Mouse (Mus musculus): ENCODE results near the gene Zfand3. TPM values are rescaled to one million over a fixed set of nuclear protein-coding genes. Genes with fewer than 3 reads are reported as not detected.

Zfand3 gene
- 55.5 and 63.5 TPM in 2 replicates for polyA plus RNA-seq (2015; fragmentation: Nextera tagmentation; extraction: Ambion mirVana)

GRCm38 (mm10) chr17:30004203-30005102 is at the start of gene Zfand3:
Zfand3 (plus strand) TSS chr17:30004733.
- H3K9me3 ChIP-seq (replicated peaks; ENCODE audit: low read length), result no peaks in the 10 kb centered on the region
- DNase-seq (ENCODE audit: low spot score) (peak; percentile 97), ATAC-seq (replicated peaks; ENCODE audit: low FRiP score, low read depth) (peak; percentile 95)
- H3K4me3 ChIP-seq (replicated peaks; ENCODE audit: low read depth, low read length), result peak within 1 kb of the TSS; percentile 99
- no peaks in the 10 kb centered on the region for H3K36me3 ChIP-seq (ENCODE audit: insufficient read depth, low read length)
- peaks cover 19% of the 10 kb centered on the region for H3K4me1 ChIP-seq (replicated peaks; ENCODE audit: insufficient read depth, low read length)
- no peak for TF ChIP-seq CTCF (IDR thresholded peaks at IDR 0.05; ENCODE audit: low read depth)
- H3K4me2 ChIP-seq (ENCODE audit: low read length), result peak within 1 kb of the TSS; percentile 71
- peak within 1 kb of the TSS; percentile 99 for H3K27ac ChIP-seq
- H3K27me3 ChIP-seq (ENCODE audit: insufficient read depth, low read length), result no peaks in the 10 kb centered on the region
- peak within 1 kb of the TSS; percentile 98 for H3K9ac ChIP-seq (ENCODE audit: low read depth, low read length)
- WGBS, result under 1% methylated on average over 70 of the region's 93 CpGs

GRCm38 (mm10) chr17:29955880-29956279 is 48.7 kb upstream of the Zfand3 start:
- ATAC-seq (replicated peaks; ENCODE audit: low FRiP score, low read depth) (no peak), DNase-seq (ENCODE audit: low spot score) (no peak)
- H3K27ac ChIP-seq, result no peak overlapping the region
- H3K36me3 ChIP-seq (ENCODE audit: insufficient read depth, low read length), result no peaks in the 10 kb centered on the region
- no peaks in the 10 kb centered on the region; the same call in 1 of the 2 replicates for H3K9me3 ChIP-seq (replicated peaks; ENCODE audit: low read length)
- no peaks in the 10 kb centered on the region for H3K27me3 ChIP-seq (ENCODE audit: insufficient read depth, low read length)
- H3K4me3 ChIP-seq (replicated peaks; ENCODE audit: low read depth, low read length), result no peak overlapping the region
- no peak overlapping the region for H3K4me2 ChIP-seq (ENCODE audit: low read length)
- H3K9ac ChIP-seq (ENCODE audit: low read depth, low read length), result no peak overlapping the region
- TF ChIP-seq CTCF (IDR thresholded peaks at IDR 0.05; ENCODE audit: low read depth), result no peak
- WGBS, result 70% methylated on average over 8 of the region's 8 CpGs
- no peaks in the 10 kb centered on the region for H3K4me1 ChIP-seq (replicated peaks; ENCODE audit: insufficient read depth, low read length)

GRCm38 (mm10) chr17:29963730-29964259 is 40.7 kb upstream of the Zfand3 start:
- DNase-seq (ENCODE audit: low spot score), result peak; percentile 66
- peak; percentile 46 for ATAC-seq (replicated peaks; ENCODE audit: low FRiP score, low read depth)
- no peak for TF ChIP-seq CTCF (IDR thresholded peaks at IDR 0.05; ENCODE audit: low read depth)

GRCm38 (mm10) chr17:29965506-29965905 is 39.0 kb upstream of the Zfand3 start:
- H3K9ac ChIP-seq (ENCODE audit: low read depth, low read length), result no peak overlapping the region
- no peak for TF ChIP-seq CTCF (IDR thresholded peaks at IDR 0.05; ENCODE audit: low read depth)
- WGBS, result 41% methylated on average over 5 of the region's 5 CpGs
- no peaks in the 10 kb centered on the region for H3K36me3 ChIP-seq (ENCODE audit: insufficient read depth, low read length)
- no peak overlapping the region for H3K27ac ChIP-seq
- H3K9me3 ChIP-seq (replicated peaks; ENCODE audit: low read length), result no peaks in the 10 kb centered on the region
- H3K27me3 ChIP-seq (ENCODE audit: insufficient read depth, low read length), result no peaks in the 10 kb centered on the region
- H3K4me1 ChIP-seq (replicated peaks; ENCODE audit: insufficient read depth, low read length), result peaks cover 10% of the 10 kb centered on the region; the same call in 1 of the 2 replicates
- no peak overlapping the region for H3K4me3 ChIP-seq (replicated peaks; ENCODE audit: low read depth, low read length)
- no peak overlapping the region for H3K4me2 ChIP-seq (ENCODE audit: low read length)
- DNase-seq (ENCODE audit: low spot score) (no peak), ATAC-seq (replicated peaks; ENCODE audit: low FRiP score, low read depth) (no peak)

More at GRCm38 (mm10) chr17:29963730-29964259, 40.7 kb upstream of the Zfand3 start:
- Histone ChIP-seq H3K4me1 (replicated peaks; ENCODE audit: insufficient read depth, low read length) (peaks cover 10% of the 10 kb centered on the region; the same call in 1 of the 2 replicates), H3K9me3 (replicated peaks; ENCODE audit: low read length) (no peaks in the 10 kb centered on the region; the same call in 1 of the 2 replicates), H3K27ac (no peak overlapping the region), H3K36me3 (ENCODE audit: insufficient read depth, low read length) (no peaks in the 10 kb centered on the region), H3K4me2 (ENCODE audit: low read length) (peak overlapping the region; percentile 40), H3K27me3 (ENCODE audit: insufficient read depth, low read length) (no peaks in the 10 kb centered on the region), H3K4me3 (replicated peaks; ENCODE audit: low read depth, low read length) (no peak overlapping the region), H3K9ac (ENCODE audit: low read depth, low read length) (no peak overlapping the region)
- 6% methylated on average over 11 of the region's 11 CpGs for WGBS

GRCm38 (mm10) chr17:29970037-29970555 is 34.4 kb upstream of the Zfand3 start, which contains the start of gene Mdga1:
Mdga1 (minus strand) TSS chr17:29970087.
- TF ChIP-seq CTCF (IDR thresholded peaks at IDR 0.05; ENCODE audit: low read depth), result no peak
- ATAC-seq (replicated peaks; ENCODE audit: low FRiP score, low read depth), result no peak
- Histone ChIP-seq H3K27ac (no peak within 1 kb of the TSS), H3K27me3 (ENCODE audit: insufficient read depth, low read length) (no peaks in the 10 kb centered on the region), H3K4me3 (replicated peaks; ENCODE audit: low read depth, low read length) (no peak within 1 kb of the TSS), H3K4me2 (ENCODE audit: low read length) (no peak within 1 kb of the TSS), H3K36me3 (ENCODE audit: insufficient read depth, low read length) (no peaks in the 10 kb centered on the region), H3K9me3 (replicated peaks; ENCODE audit: low read length) (no peaks in the 10 kb centered on the region), H3K4me1 (replicated peaks; ENCODE audit: insufficient read depth, low read length) (peaks cover 5% of the 10 kb centered on the region; the same call in 1 of the 2 replicates), H3K9ac (ENCODE audit: low read depth, low read length) (no peak within 1 kb of the TSS)
- DNase-seq (ENCODE audit: low spot score), result no peak
- 45% methylated on average over 7 of the region's 7 CpGs for whole genome bisulfite sequencing

GRCm38 (mm10) chr17:29971761-29972432 is 32.6 kb upstream of the Zfand3 start:
- DNase-seq (ENCODE audit: low spot score) (peak; percentile 87), ATAC-seq (replicated peaks; ENCODE audit: low FRiP score, low read depth) (peak; percentile 47)
- WGBS, result 19% methylated on average over 15 of the region's 15 CpGs
- H3K4me1 ChIP-seq (replicated peaks; ENCODE audit: insufficient read depth, low read length), result peaks cover 5% of the 10 kb centered on the region; the same call in 1 of the 2 replicates
- TF ChIP-seq CTCF (IDR thresholded peaks at IDR 0.05; ENCODE audit: low read depth), result no peak
- H3K4me2 ChIP-seq (ENCODE audit: low read length), result no peak overlapping the region
- H3K36me3 ChIP-seq (ENCODE audit: insufficient read depth, low read length), result no peaks in the 10 kb centered on the region
- no peak overlapping the region for H3K4me3 ChIP-seq (replicated peaks; ENCODE audit: low read depth, low read length)
- no peak overlapping the region for H3K9ac ChIP-seq (ENCODE audit: low read depth, low read length)
- no peaks in the 10 kb centered on the region for H3K9me3 ChIP-seq (replicated peaks; ENCODE audit: low read length)
- H3K27ac ChIP-seq, result no peak overlapping the region; the same call in 1 of the 2 replicates
- no peaks in the 10 kb centered on the region for H3K27me3 ChIP-seq (ENCODE audit: insufficient read depth, low read length)
